Mouse (Mus musculus) heart, embryonic 16.5 days (tissue): ENCODE data around the gene Gm4201. TPM values are rescaled to one million over a fixed set of nuclear protein-coding genes. Genes with fewer than 3 reads are reported as not detected.
"Not testable (repeated sequence)": the region's sequence is repeated elsewhere in the genome, so short reads cannot be mapped to it uniquely, and the experiment has no call there.

Experiments used
- ATAC-seq: fragments of 200-750 bp; cut with Nextera tagmentation; replicated peaks from 2 replicates; pipeline ENCODE4 v1.8.0; 2017; ENCODE audit warnings: moderate number of reproducible peaks; ENCODE audit not compliant: insufficient read depth, low FRiP score; ENCODE audit errors: extremely low read depth
- H3K27ac ChIP-seq: fragments of 300-500 bp; sonication (generic); 2 replicates; pipeline ENCODE4 v1.5.1; 2014; ENCODE audit warnings: mild to moderate bottlenecking, low read length, control low read depth, moderate library complexity
- H3K27me3 ChIP-seq: fragments of 300-500 bp; sonication (generic); 2 replicates; pipeline ENCODE4 v1.6.1; 2014; ENCODE audit warnings: low read length, mixed read lengths; ENCODE audit not compliant: control insufficient read depth, insufficient read depth
- H3K36me3 ChIP-seq: fragments of 300-500 bp; sonication (generic); 2 replicates; pipeline ENCODE4 v1.6.1; 2014; ENCODE audit not compliant: control insufficient read depth, insufficient read depth
- H3K4me1 ChIP-seq: fragments of 300-500 bp; sonication (generic); 2 replicates; pipeline ENCODE4 v1.6.1; 2014; ENCODE audit warnings: low read length, mixed read lengths; ENCODE audit not compliant: control insufficient read depth, insufficient read depth
- H3K4me2 ChIP-seq: fragments of 300-500 bp; sonication (generic); 2 replicates; pipeline ENCODE4 v1.6.1; 2014; ENCODE audit warnings: low read depth, mild to moderate bottlenecking, control low read depth, low read length
- H3K4me3 ChIP-seq: fragments of 300-500 bp; sonication (generic); 2 replicates; pipeline ENCODE4 v1.5.1; 2014; ENCODE audit warnings: mild to moderate bottlenecking, control low read depth, low read length
- H3K9ac ChIP-seq: fragments of 300-500 bp; sonication (generic); 2 replicates; pipeline ENCODE4 v1.6.1; 2014; ENCODE audit warnings: low read length, control low read depth
- H3K9me3 ChIP-seq: fragments of 300-500 bp; sonication (generic); replicated peaks from 2 replicates; pipeline ENCODE4 v1.6.1; 2016; ENCODE audit warnings: low read length; ENCODE audit not compliant: control insufficient read depth
- WGBS: fragments of 180-500 bp; shearing (Covaris S2); extraction: QIAGEN DNeasy Blood & Tissue Kit; methylation state at CpG from one replicate; pipeline ENCODE4 v1.1.7; 2014; 5-methylcytosine and 5-hydroxymethylcytosine counted together
- polyA plus RNA-seq: library from polyadenylated mRNA; unstranded; fragments of >200 nt; fragmentation: Nextera tagmentation; extraction: Ambion mirVana; gene quantifications from 2 replicates; pipeline ENCODE4 v1.2.1, GENCODE M21; 2015

Gm4201 gene
- not detected in 2 replicates for polyA plus RNA-seq

DNA sequence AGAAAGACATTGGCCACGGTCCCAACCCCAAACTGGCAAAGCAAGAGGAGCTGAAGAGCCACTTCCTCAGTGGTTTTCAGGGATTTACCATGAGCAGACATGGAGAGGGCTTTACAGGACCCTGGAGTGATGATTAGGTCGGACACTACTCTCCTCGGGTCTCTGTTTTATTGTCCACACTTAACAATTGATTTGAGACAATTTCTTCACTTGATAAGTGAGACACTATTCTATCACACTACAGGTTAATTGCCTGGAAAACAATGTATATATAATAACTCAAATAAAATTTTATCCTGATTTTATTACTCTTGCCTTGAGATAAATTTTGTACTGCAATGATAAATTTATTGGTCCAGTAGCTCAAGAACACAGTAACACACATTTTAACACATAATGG lies at the start of gene Gm4201:
TSS of gene Gm4201 (minus strand) at position 101 of the 400 bp plus-strand sequence.
- not testable (repeated sequence) for H3K9ac ChIP-seq, H3K27ac ChIP-seq, H3K4me2 ChIP-seq, H3K36me3 ChIP-seq, H3K4me3 ChIP-seq, H3K9me3 ChIP-seq, H3K4me1 ChIP-seq, H3K27me3 ChIP-seq, ATAC-seq
- no CpG with 5 or more reads among the region's 3 CpGs for WGBS

DNA sequence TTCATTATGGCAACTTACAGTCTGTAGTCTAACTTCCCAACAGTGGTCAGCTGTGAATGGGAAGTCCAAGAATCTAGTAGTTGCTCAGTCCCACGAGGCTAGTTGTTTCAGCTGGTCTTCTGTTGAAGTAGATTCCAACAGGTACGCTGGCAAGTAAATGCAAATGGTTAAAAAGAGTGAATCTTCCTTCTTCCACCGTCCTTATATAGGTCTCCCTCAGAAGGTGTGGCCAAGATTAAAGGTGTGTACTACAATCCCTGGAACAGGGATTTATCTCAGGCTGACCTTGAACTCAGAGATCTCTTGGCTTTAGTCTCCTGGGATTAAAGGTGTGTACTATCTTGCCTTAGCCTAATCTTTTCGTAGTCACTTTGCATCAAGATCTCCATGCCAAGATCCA lies 22.9 kb upstream of the Gm4201 start, which contains the start of gene Gm4565:
TSS of gene Gm4565 (minus strand) at position 101 of the 400 bp plus-strand sequence.
- H3K27ac ChIP-seq, H3K9ac ChIP-seq, ATAC-seq, H3K9me3 ChIP-seq, H3K4me2 ChIP-seq, H3K27me3 ChIP-seq, H3K4me1 ChIP-seq, H3K36me3 ChIP-seq, H3K4me3 ChIP-seq: not testable (repeated sequence)
- 84% methylated on average over 2 of the region's 4 CpGs for WGBS

DNA sequence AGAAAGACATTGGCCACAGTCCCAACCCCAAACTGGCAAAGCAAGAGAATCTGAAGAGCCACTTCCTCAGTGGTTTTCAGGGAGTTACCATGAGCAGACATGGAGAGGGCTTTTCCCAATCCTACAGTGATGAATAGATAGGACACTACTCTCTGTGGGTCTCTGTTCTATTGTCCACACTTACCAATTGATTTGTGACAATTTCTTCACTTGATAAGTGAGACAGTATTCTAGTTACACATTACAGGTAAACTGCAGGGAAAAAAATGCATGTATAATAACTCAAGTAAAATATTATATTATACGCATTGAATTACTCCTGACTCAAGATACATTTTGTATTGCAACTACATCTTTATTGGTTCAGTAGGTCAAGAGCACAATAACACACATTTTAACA lies 30.4 kb downstream of the Gm4201 start, which contains the start of gene Gm8677:
TSS of gene Gm8677 (minus strand) at position 101 of the 400 bp plus-strand sequence.
- no CpG with 5 or more reads among the region's 1 CpGs for WGBS
- H3K4me2 ChIP-seq, H3K9me3 ChIP-seq, ATAC-seq, H3K4me3 ChIP-seq, H3K9ac ChIP-seq, H3K27ac ChIP-seq, H3K27me3 ChIP-seq, H3K36me3 ChIP-seq, H3K4me1 ChIP-seq: not testable (repeated sequence)

DNA sequence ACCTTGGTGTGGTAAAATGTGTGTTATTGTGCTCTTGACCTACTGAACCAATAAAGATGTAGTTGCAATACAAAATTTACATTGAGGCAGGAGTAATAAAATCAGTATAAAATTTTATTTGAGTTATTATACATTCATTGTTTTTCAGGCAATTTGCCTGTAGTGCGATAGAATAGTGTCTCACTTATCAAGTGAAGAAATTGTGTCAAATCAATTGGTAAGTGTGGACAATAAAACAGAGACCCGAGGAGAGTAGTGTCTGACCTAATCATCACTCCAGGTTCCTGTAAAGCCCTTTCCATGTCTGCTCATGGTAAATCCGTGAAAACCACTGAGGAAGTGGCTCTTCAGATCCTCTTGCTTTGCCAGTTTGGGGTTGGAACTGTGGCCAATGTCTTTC lies 42.5 kb downstream of the Gm4201 start, which contains the start of gene Vmn1r152:
TSS of gene Vmn1r152 (plus strand) at position 301 of the 400 bp plus-strand sequence.
- not testable (repeated sequence) for H3K9ac ChIP-seq, H3K9me3 ChIP-seq, ATAC-seq, H3K36me3 ChIP-seq, H3K4me2 ChIP-seq, H3K4me3 ChIP-seq, H3K27me3 ChIP-seq, H3K27ac ChIP-seq, H3K4me1 ChIP-seq
- WGBS = no CpG with 5 or more reads among the region's 3 CpGs

Other genes starting within 250 kb of the Gm4201 start
- gene Gm4187, start 235.6 kb downstream of the Gm4201 start, polyA plus RNA-seq = not detected in 2 replicates
- not detected in 2 replicates for gene Gm8660, start 194.3 kb downstream of the Gm4201 start, polyA plus RNA-seq
- not detected in 2 replicates for gene Vmn1r148, start 151.8 kb downstream of the Gm4201 start, polyA plus RNA-seq
- not detected in 2 replicates for gene Vmn1r149, start 127.1 kb downstream of the Gm4201 start, polyA plus RNA-seq
- gene Gm10665, start 101.3 kb downstream of the Gm4201 start, polyA plus RNA-seq = not detected in 2 replicates
- gene Vmn1r151, start 65.7 kb downstream of the Gm4201 start, polyA plus RNA-seq = not detected in 2 replicates
- gene Vmn1r152, start 42.4 kb downstream of the Gm4201 start, polyA plus RNA-seq = not detected in 2 replicates
- gene Gm8677, start 30.5 kb downstream of the Gm4201 start, polyA plus RNA-seq = not detected in 2 replicates
- not detected in 2 replicates for gene Gm4565, start 22.8 kb upstream of the Gm4201 start, polyA plus RNA-seq
- not detected in 2 replicates for gene Vmn1r155, start 92.7 kb upstream of the Gm4201 start, polyA plus RNA-seq
- not detected in 2 replicates for gene Gm8693, start 127.0 kb upstream of the Gm4201 start, polyA plus RNA-seq
- gene Gm4567, start 154.4 kb upstream of the Gm4201 start, polyA plus RNA-seq = not detected in 2 replicates
- not detected in 2 replicates for gene Vmn1r157, start 196.4 kb upstream of the Gm4201 start, polyA plus RNA-seq
- gene Vmn1r158, start 225.4 kb upstream of the Gm4201 start, polyA plus RNA-seq = not detected in 2 replicates